ENCODE assay signal across 9 mouse cellular contexts in genomic region chr1:190171341-190171740, GRCm38 (mm10). TPM values are rescaled to one million over a fixed set of nuclear protein-coding genes. Genes with fewer than 3 reads are reported as not detected.
DNase-seq lines count a peak whose midpoint lies in the region; ATAC-seq and TF ChIP-seq lines count a peak whose summit lies in the region.
"Had no signal": no experiment of that assay in that cellular context is flagged by ENCODE, and none has a peak within 500 bp of the region (broad histone marks: within the 10 kb centered on the region; RNA-seq: fewer than 3 reads in every experiment).

No protein-coding gene starts in this region.

- peak overlapping the region; percentile 70 for H3K4me3 ChIP-seq in heart, embryonic 11.5 days (ENCODE audit: low read depth, low read length)
- peak overlapping the region; percentile 53 for H3K4me3 ChIP-seq in embryonic facial prominence, embryonic 14.5 days (ENCODE audit: low read depth, low read length)
- peak overlapping the region; percentile 65 for H3K4me3 ChIP-seq in hindbrain, postnatal 0 days (ENCODE audit: low read length)
- peak overlapping the region; percentile 71 for H3K4me3 ChIP-seq in midbrain, embryonic 13.5 days (replicated peaks)

- peak overlapping the region; percentile 95 for H3K4me2 ChIP-seq in heart, embryonic 11.5 days
- peak overlapping the region; percentile 79 for H3K4me2 ChIP-seq in embryonic facial prominence, embryonic 14.5 days (ENCODE audit: low read depth, low read length)
- peak overlapping the region; percentile 90 for H3K4me2 ChIP-seq in hindbrain, postnatal 0 days (ENCODE audit: low read depth, low read length)
- peak overlapping the region; percentile 90 for H3K4me2 ChIP-seq in midbrain, embryonic 13.5 days (replicated peaks)

- H3K9me3 ChIP-seq in heart, embryonic 11.5 days (replicated peaks; ENCODE audit: control insufficient read depth, low read length) = no peaks in the 10 kb centered on the region
- no peaks in the 10 kb centered on the region for H3K9me3 ChIP-seq in embryonic facial prominence, embryonic 14.5 days (ENCODE audit: control insufficient read depth, low read length)
- H3K9me3 ChIP-seq in hindbrain, postnatal 0 days (ENCODE audit: low read length) = no peaks in the 10 kb centered on the region
- no peaks in the 10 kb centered on the region for H3K9me3 ChIP-seq in midbrain, embryonic 13.5 days

- intact Hi-C loops in heart, postnatal 14 days (cut with DNase I) = loop anchor here (5.0 to 10.0 kb wide), 2 partner anchors 44 to 623 kb away; no protein-coding TSS in a partner anchor

- DNase-seq in heart, postnatal 14 days = no peak
- DNase-seq in embryonic facial prominence, embryonic 14.5 days (ENCODE audit: low spot score) = no peak
- no peak for DNase-seq in hindbrain, postnatal 0 days (ENCODE audit: low spot score)
- DNase-seq in testis, postnatal 10 days (ENCODE audit: low spot score) = no peak
- no peak for DNase-seq in layer of hippocampus, adult 8-10 months (ENCODE audit: low spot score in 2 of 2)
- no peak for DNase-seq in cerebellum, postnatal 10 days
- DNase-seq: kidney, postnatal 10 days had no signal

- peaks cover 32% of the 10 kb centered on the region for H3K4me1 ChIP-seq in heart, embryonic 11.5 days (ENCODE audit: control insufficient read depth, insufficient read depth, low read length)
- peaks cover 20% of the 10 kb centered on the region for H3K4me1 ChIP-seq in embryonic facial prominence, embryonic 14.5 days (ENCODE audit: control insufficient read depth, insufficient read depth, low read length)
- peaks cover 14% of the 10 kb centered on the region; the same call in 1 of the 2 replicates for H3K4me1 ChIP-seq in hindbrain, postnatal 0 days (ENCODE audit: insufficient read depth, low read length)
- H3K4me1 ChIP-seq in midbrain, embryonic 13.5 days (replicated peaks) = peaks cover 67% of the 10 kb centered on the region

- no peak for ATAC-seq in heart, embryonic 11.5 days (replicated peaks; ENCODE audit: insufficient number of reproducible peaks, low FRiP score, low TSS enrichment)
- ATAC-seq in embryonic facial prominence, embryonic 14.5 days (ENCODE audit: low read depth) = no peak
- ATAC-seq in hindbrain, postnatal 0 days = no peak
- ATAC-seq in midbrain, embryonic 13.5 days = no peak

- no peaks in the 10 kb centered on the region for H3K36me3 ChIP-seq in heart, embryonic 11.5 days (ENCODE audit: control insufficient read depth, insufficient read depth, low read length)
- H3K36me3 ChIP-seq in embryonic facial prominence, embryonic 14.5 days (ENCODE audit: control insufficient read depth, insufficient read depth, low read length) = no peaks in the 10 kb centered on the region
- no peaks in the 10 kb centered on the region for H3K36me3 ChIP-seq in hindbrain, postnatal 0 days (ENCODE audit: insufficient read depth, low read length)
- H3K36me3 ChIP-seq in midbrain, embryonic 13.5 days = no peaks in the 10 kb centered on the region

- peaks cover 19% of the 10 kb centered on the region for H3K27me3 ChIP-seq in heart, embryonic 11.5 days (ENCODE audit: control insufficient read depth, insufficient read depth, low read length)
- H3K27me3 ChIP-seq in embryonic facial prominence, embryonic 14.5 days (replicated peaks; ENCODE audit: control insufficient read depth, insufficient read depth, low read length) = peaks cover 87% of the 10 kb centered on the region
- peaks cover 16% of the 10 kb centered on the region; the same call in 1 of the 2 replicates for H3K27me3 ChIP-seq in hindbrain, postnatal 0 days (ENCODE audit: insufficient read depth, low read length)
- H3K27me3 ChIP-seq in midbrain, embryonic 13.5 days = peaks cover 48% of the 10 kb centered on the region

- H3K27ac ChIP-seq in heart, embryonic 11.5 days (ENCODE audit: low read depth, low read length) = no peak overlapping the region
- H3K27ac ChIP-seq in embryonic facial prominence, embryonic 14.5 days (replicated peaks; ENCODE audit: low read depth, low read length) = no peak overlapping the region
- no peak overlapping the region for H3K27ac ChIP-seq in hindbrain, postnatal 0 days
- H3K27ac ChIP-seq in midbrain, embryonic 13.5 days = no peak overlapping the region

- no peak for TF ChIP-seq CTCF in hindbrain, postnatal 0 days (IDR thresholded peaks at IDR 0.05; ENCODE audit: low read depth)

- 4% methylated on average over 10 of the region's 10 CpGs for WGBS in heart, embryonic 11.5 days (ENCODE audit: insufficient replicate concordance)
- 4% methylated on average over 10 of the region's 10 CpGs for WGBS in embryonic facial prominence, embryonic 14.5 days
- 7% methylated on average over 10 of the region's 10 CpGs for WGBS in hindbrain, postnatal 0 days
- WGBS in midbrain, embryonic 13.5 days = 3% methylated on average over 10 of the region's 10 CpGs

- peak overlapping the region; percentile 94 for H3K9ac ChIP-seq in heart, embryonic 11.5 days (ENCODE audit: low read depth, low read length)
- no peak overlapping the region; the same call in 1 of the 2 replicates for H3K9ac ChIP-seq in embryonic facial prominence, embryonic 14.5 days (ENCODE audit: low read depth, low read length)
- no peak overlapping the region for H3K9ac ChIP-seq in hindbrain, postnatal 0 days (replicated peaks; ENCODE audit: low read length)
- H3K9ac ChIP-seq in midbrain, embryonic 13.5 days (replicated peaks) = peak overlapping the region; percentile 85

RNA-seq across cellular contexts. Expression of gene Prox1, which starts 0.8 kb away (rescaled TPM):
- polyA plus RNA-seq in heart, embryonic 11.5 days (2014; fragmentation: Nextera tagmentation; extraction: Ambion mirVana) = 12.6 and 17.9 TPM in 2 replicates
- 10 to 100 TPM; 39.5 to 43.6 TPM for total RNA-seq in heart, postnatal 14 days (2021)
- 4.3 and 4.4 TPM in 2 replicates for polyA plus RNA-seq in embryonic facial prominence, embryonic 14.5 days (2014; fragmentation: Nextera tagmentation; extraction: Ambion mirVana)
- 8.0 and 8.4 TPM in 2 replicates for total RNA-seq in hindbrain, postnatal 0 days (2014; rRNA removed)
- 3.8 and 3.9 TPM in 2 replicates for polyA plus RNA-seq in hindbrain, postnatal 0 days (2015; fragmentation: Nextera tagmentation; extraction: Ambion mirVana)
- polyA plus RNA-seq in midbrain, embryonic 13.5 days (2015; fragmentation: Nextera tagmentation; extraction: Ambion mirVana) = 9.7 and 12.1 TPM in 2 replicates
- 10 to 100 TPM; 62.2 to 75.9 (median 71.3) TPM for total RNA-seq in layer of hippocampus, adult 8-10 months (2022)

Comparison
In these comparisons a context has a peak if more than half of its experiments do, and no peak if none do; other contexts are left out.
1. H3K9ac ChIP-seq: peak in heart, embryonic 11.5 days (single experiment) and midbrain, embryonic 13.5 days (single experiment); none in embryonic facial prominence, embryonic 14.5 days (single experiment) and hindbrain, postnatal 0 days (single experiment).
2. Peak in every context shown above with its lines, with median percentiles within 50 percentile points of each other: H3K4me2 ChIP-seq and H3K4me3 ChIP-seq.